Mouse (Mus musculus) intestine, embryonic 16.5 days (tissue): ENCODE results near the gene Nicn1. TPM values are rescaled to one million over a fixed set of nuclear protein-coding genes. Genes with fewer than 3 reads are reported as not detected.

Source experiments
- ATAC-seq: fragments of 200-750 bp; cut with Nextera tagmentation; 2 replicates; pipeline ENCODE4 v1.8.0; 2017; ENCODE audit warnings: moderate TSS enrichment, moderate library complexity
- H3K27ac ChIP-seq: fragments of 300-500 bp; sonication (generic); 2 replicates; pipeline ENCODE4 v1.5.1; 2014; ENCODE audit warnings: mild to moderate bottlenecking, low read length
- H3K27me3 ChIP-seq: fragments of 300-500 bp; sonication (generic); replicated peaks from 2 replicates; pipeline ENCODE4 v1.6.1; 2014; ENCODE audit warnings: low read length, control low read depth, mixed read lengths; ENCODE audit not compliant: control insufficient read depth, insufficient read depth
- H3K36me3 ChIP-seq: fragments of 300-500 bp; sonication (generic); 2 replicates; pipeline ENCODE4 v1.6.1; 2014; ENCODE audit warnings: low read length, control low read depth; ENCODE audit not compliant: control insufficient read depth, insufficient read depth
- H3K4me1 ChIP-seq: fragments of 300-500 bp; sonication (generic); 2 replicates; pipeline ENCODE4 v1.6.1; 2014; ENCODE audit warnings: low read length, control low read depth, mixed read lengths; ENCODE audit not compliant: control insufficient read depth, insufficient read depth
- H3K4me2 ChIP-seq: fragments of 300-500 bp; sonication (generic); 2 replicates; pipeline ENCODE4 v1.6.1; 2014; ENCODE audit warnings: low read depth, low read length, control low read depth
- H3K4me3 ChIP-seq: fragments of 300-500 bp; sonication (generic); 2 replicates; pipeline ENCODE4 v1.5.1; 2014; ENCODE audit warnings: mild to moderate bottlenecking, low read length
- H3K9ac ChIP-seq: fragments of 300-500 bp; sonication (generic); 2 replicates; pipeline ENCODE4 v1.6.1; 2014; ENCODE audit warnings: low read depth, low read length
- H3K9me3 ChIP-seq: fragments of 300-500 bp; sonication (generic); 2 replicates; pipeline ENCODE4 v1.6.1; 2016; ENCODE audit warnings: low read length, control low read depth; ENCODE audit not compliant: control insufficient read depth
- WGBS: fragments of 180-500 bp; shearing (Covaris S2); extraction: QIAGEN DNeasy Blood & Tissue Kit; methylation state at CpG from one replicate; pipeline ENCODE4 v1.1.7; 2014; 5-methylcytosine and 5-hydroxymethylcytosine counted together
- polyA plus RNA-seq: library from polyadenylated mRNA; unstranded; fragments of >200 nt; fragmentation: Nextera tagmentation; extraction: Ambion mirVana; gene quantifications from 2 replicates; pipeline ENCODE4 v1.2.1, GENCODE M21; 2015

Nicn1 gene
- polyA plus RNA-seq: 24.6 and 29.1 TPM in 2 replicates

DNA sequence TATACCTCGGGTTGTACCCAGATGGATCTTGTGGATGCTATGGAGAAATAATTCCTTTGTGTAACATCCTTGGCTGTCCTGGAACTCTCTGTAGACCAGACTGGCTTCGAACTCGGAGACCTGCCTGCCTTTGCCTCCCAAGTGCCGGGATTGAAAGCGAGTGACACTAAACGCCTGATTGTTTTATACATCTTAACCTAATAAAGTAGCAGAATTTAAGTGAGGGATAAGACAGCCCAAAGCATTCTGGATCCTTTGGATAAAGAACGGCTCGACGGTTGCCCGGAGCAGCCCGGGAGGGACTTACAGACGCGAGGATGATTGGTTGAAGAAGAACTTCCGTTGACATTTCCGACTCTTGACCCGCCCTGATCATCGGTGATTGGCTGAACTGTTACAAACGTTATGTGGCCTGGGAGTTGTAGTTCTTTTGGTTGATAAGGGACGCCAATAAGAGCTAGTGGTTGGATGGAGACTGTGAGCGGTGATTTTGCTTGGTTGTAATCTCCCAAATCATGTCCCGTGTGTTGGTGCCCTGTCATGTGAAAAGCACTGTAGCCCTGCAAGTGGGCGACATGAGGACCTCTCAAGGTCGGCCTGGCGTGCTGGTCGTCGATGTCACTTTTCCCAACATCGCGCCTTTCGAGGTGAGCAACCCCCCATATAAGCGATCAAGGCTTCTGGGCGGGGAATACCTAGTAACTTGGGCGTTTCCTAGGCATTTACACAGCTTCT is at the start of gene Nicn1:
Gene Nicn1 (plus strand): TSS at position 414 of the 735 bp plus-strand sequence.
- Histone ChIP-seq H3K36me3 (no peaks in the 10 kb centered on the region), H3K4me2 (peak within 1 kb of the TSS; percentile 49), H3K9me3 (no peaks in the 10 kb centered on the region), H3K27me3 (no peaks in the 10 kb centered on the region), H3K4me1 (peaks cover 9% of the 10 kb centered on the region), H3K27ac (peak within 1 kb of the TSS; percentile 10), H3K9ac (peak within 1 kb of the TSS; percentile 68), H3K4me3 (peak within 1 kb of the TSS; percentile 60)
- peak; percentile 98 for ATAC-seq
- under 1% methylated on average over 32 of the region's 32 CpGs for WGBS

DNA sequence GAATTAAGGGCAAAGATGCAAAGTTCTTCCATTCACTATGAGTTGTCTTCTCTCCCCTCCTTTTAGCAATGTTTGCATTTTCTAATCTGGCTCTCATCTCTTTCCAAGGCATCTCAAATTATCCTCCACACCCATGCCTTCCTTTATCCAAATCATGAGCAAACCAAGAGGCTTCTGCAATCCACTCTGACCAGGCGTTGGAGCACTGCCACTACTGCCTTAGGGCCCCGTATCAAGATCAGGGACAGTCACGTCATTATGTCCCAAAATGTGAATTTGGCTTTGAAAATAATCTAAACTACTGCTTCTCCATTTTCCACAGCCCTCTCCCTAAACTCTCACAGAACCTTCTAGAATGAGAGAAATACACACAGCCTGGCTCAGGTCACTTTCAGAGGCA is 45.7 kb upstream of the Nicn1 start:
- Histone ChIP-seq H3K4me1 (no peaks in the 10 kb centered on the region), H3K9me3 (no peaks in the 10 kb centered on the region), H3K4me2 (no peak overlapping the region), H3K4me3 (no peak overlapping the region), H3K27ac (no peak overlapping the region), H3K36me3 (no peaks in the 10 kb centered on the region), H3K27me3 (no peaks in the 10 kb centered on the region), H3K9ac (no peak overlapping the region)
- WGBS: 93% methylated on average over 3 of the region's 3 CpGs
- no peak for ATAC-seq

DNA sequence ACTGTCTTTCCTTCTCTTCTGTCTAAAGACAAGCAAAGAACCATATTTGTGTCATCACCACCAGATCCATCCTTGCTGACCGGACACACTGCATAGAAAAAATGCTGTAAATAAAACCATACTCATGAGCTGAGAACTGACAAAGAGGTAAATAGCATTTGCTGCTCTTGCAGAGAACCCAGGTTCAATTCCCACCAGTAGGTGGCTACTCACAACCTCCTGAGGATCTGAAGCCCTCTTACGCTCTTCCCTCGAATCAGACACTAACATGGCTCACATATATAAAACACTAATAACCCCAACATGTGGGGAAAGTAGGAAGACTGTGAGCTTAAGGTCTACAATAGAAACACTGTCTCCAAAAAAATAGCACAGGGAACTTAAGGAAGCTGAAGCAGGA is 45.2 kb upstream of the Nicn1 start:
- Histone ChIP-seq H3K4me3 (no peak overlapping the region), H3K9ac (no peak overlapping the region), H3K4me2 (no peak overlapping the region), H3K27ac (no peak overlapping the region), H3K27me3 (no peaks in the 10 kb centered on the region), H3K4me1 (no peaks in the 10 kb centered on the region), H3K36me3 (no peaks in the 10 kb centered on the region), H3K9me3 (no peaks in the 10 kb centered on the region)
- 74% methylated on average over 3 of the region's 3 CpGs for WGBS
- no peak for ATAC-seq

DNA sequence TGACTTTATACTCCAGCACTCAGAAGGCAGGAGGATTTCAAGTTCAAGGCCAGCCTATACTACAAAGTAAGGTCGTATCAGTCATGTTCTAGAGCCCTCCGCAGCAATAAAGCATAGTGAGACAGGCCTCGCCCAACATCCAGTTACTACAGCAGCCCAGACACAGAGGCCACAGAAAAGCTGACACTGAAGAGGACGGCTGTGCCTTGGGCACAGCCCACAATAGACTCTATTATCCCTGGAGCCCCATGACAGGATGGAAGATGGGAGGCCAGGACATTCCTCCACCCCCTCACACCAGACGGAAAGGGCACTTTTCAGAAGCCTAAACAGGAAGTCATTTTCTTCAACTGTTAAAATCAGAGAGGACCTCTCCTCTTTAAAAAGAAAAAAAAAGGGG is 41.3 kb upstream of the Nicn1 start:
- H3K4me1 ChIP-seq: no peaks in the 10 kb centered on the region
- no peak overlapping the region for H3K4me2 ChIP-seq
- H3K4me3 ChIP-seq: no peak overlapping the region
- 45% methylated on average over 5 of the region's 5 CpGs for WGBS
- ATAC-seq: peak; percentile 56; the same call in 1 of the 2 replicates
- no peaks in the 10 kb centered on the region for H3K27me3 ChIP-seq
- H3K27ac ChIP-seq: no peak overlapping the region
- no peak overlapping the region for H3K9ac ChIP-seq
- no peaks in the 10 kb centered on the region for H3K9me3 ChIP-seq
- H3K36me3 ChIP-seq: 0 out of 2 replicates have a peak, but pooled peaks cover 2% of the 10 kb centered on the region

DNA sequence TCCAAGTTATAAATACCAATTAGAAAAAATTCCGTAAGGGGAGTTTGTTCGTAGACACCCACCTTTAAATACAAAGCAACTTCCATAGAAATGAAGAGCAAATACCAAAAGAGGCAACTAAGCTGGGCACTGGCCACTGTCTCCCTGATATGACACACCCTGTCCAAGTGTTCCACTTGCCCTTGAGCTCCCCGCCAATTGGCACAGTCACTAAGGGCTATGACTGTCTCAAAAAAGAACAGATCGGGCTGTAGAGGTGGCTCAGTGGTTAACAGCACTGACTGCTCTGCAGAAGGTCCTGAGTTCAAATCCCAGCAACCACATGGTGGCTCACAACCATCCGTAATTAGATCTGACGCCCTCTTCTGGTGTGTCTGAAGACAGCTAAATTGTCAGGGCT is 38.4 kb upstream of the Nicn1 start:
- Histone ChIP-seq H3K27ac (no peak overlapping the region), H3K9ac (no peak overlapping the region), H3K4me2 (no peak overlapping the region), H3K4me1 (no peaks in the 10 kb centered on the region), H3K4me3 (no peak overlapping the region), H3K36me3 (0 out of 2 replicates have a peak, but pooled peaks cover 2% of the 10 kb centered on the region), H3K27me3 (no peaks in the 10 kb centered on the region), H3K9me3 (no peaks in the 10 kb centered on the region)
- ATAC-seq: no peak
- WGBS: 90% methylated on average over 6 of the region's 6 CpGs

DNA sequence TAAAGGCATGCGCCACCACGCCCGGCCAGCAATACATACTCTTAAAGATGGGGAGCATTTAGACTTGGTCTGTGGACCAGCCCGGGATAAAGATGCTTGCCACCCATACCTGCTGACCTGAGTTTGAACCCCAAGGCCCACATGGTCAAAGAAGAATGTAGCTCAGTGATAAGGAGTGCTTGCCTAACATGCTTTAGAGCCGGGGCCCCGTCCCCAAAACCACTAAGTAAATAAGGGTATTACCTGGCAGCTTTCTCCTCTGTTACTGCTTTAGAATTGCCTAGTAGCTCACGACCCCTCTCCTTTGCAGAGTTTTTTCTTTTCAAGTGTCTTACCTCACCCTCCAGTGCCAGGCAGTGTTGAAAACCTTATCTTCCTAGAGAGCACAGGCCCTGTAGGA is 37.5 kb upstream of the Nicn1 start:
- ATAC-seq: no peak
- 0 out of 2 replicates have a peak, but pooled peaks cover 2% of the 10 kb centered on the region for H3K36me3 ChIP-seq
- no peak overlapping the region for H3K27ac ChIP-seq
- H3K9ac ChIP-seq: no peak overlapping the region
- H3K9me3 ChIP-seq: no peaks in the 10 kb centered on the region
- no peak overlapping the region for H3K4me3 ChIP-seq
- H3K4me1 ChIP-seq: no peaks in the 10 kb centered on the region
- no peak overlapping the region for H3K4me2 ChIP-seq
- WGBS: 73% methylated on average over 7 of the region's 7 CpGs
- no peaks in the 10 kb centered on the region for H3K27me3 ChIP-seq

DNA sequence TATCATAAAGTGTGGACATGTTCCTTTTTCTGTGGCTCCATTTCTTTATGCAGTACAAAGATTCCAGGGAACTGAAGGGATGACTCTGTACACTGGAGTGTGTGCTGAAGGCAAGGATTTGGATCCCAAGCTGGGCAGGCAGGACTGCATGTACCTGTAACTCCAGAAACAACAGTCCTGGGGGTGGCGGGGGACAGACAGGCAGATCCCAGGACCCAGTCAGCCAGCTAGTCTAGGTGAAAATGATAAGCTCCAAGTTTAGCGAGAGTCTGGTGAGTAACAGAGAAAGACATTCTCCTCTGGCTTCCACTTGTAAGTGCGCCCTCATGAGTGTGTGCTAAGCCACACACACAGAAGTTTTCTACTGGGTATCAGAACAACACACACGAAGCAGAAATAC is 29.7 kb upstream of the Nicn1 start:
- Histone ChIP-seq H3K9ac (no peak overlapping the region), H3K27me3 (no peaks in the 10 kb centered on the region), H3K9me3 (no peaks in the 10 kb centered on the region), H3K36me3 (no peaks in the 10 kb centered on the region), H3K4me2 (no peak overlapping the region), H3K4me1 (peaks cover 27% of the 10 kb centered on the region), H3K27ac (no peak overlapping the region), H3K4me3 (no peak overlapping the region)
- no peak for ATAC-seq
- 83% methylated on average over 4 of the region's 4 CpGs for WGBS

DNA sequence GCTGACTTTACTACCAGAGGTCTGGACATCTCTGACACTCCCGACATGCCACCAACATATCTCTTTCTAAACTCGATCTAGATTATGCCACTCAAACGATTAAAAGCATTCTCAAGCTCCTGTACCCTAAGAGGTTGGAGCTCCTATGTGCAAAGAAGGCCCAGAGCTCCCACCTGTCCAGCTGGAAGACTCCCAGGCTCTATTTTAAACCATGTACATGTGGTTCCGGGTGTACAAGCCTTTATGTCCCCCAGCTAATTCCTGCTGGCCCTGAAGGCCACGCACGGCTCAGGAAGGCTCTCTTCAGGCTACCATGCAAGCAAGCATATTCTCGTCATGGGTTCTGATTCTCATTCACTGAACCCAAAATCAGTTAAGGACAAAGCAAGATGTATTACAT is 28.4 kb upstream of the Nicn1 start:
- H3K36me3 ChIP-seq: no peaks in the 10 kb centered on the region
- H3K27ac ChIP-seq: peak overlapping the region; percentile 14; the same call in 1 of the 2 replicates
- H3K4me2 ChIP-seq: peak overlapping the region; percentile 71
- H3K27me3 ChIP-seq: no peaks in the 10 kb centered on the region
- ATAC-seq: no peak
- peaks cover 27% of the 10 kb centered on the region for H3K4me1 ChIP-seq
- H3K4me3 ChIP-seq: peak overlapping the region; percentile 92
- no peaks in the 10 kb centered on the region for H3K9me3 ChIP-seq
- H3K9ac ChIP-seq: peak overlapping the region; percentile 59
- WGBS: 60% methylated on average over 7 of the region's 7 CpGs

DNA sequence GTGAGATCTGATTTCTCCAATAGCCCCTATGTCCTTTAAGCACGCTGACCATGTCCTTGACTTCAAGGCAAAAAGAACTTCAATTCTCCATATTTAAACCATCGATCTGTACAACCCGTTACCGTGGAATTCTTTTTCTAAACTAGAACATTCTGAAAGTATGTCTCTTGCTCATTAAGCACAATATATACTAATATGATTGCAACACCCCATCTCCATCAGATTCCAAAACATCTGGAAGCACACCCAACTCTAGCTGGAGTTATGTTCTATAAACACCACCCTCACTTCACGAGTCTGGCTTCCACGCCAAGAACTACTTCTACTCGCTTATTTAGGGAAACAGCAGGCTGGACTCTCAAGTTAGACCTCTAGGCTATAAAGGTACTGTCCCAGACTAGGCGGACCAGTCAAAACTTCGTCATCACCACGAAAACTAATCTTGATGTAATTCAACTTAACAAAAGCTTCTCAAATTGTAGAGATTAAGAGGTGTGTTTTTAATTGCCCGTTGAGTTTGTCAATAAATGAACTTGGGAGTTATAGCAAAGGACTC is 27.7 kb upstream of the Nicn1 start:
- peaks cover 27% of the 10 kb centered on the region for H3K4me1 ChIP-seq
- no peak for ATAC-seq
- H3K27ac ChIP-seq: no peak overlapping the region
- no peaks in the 10 kb centered on the region for H3K9me3 ChIP-seq
- peak overlapping the region; percentile 71 for H3K4me2 ChIP-seq
- peak overlapping the region; percentile 92 for H3K9ac ChIP-seq
- no peaks in the 10 kb centered on the region for H3K36me3 ChIP-seq
- H3K4me3 ChIP-seq: peak overlapping the region; percentile 92
- H3K27me3 ChIP-seq: no peaks in the 10 kb centered on the region
- 31% methylated on average over 11 of the region's 11 CpGs for WGBS
